Mouse (Mus musculus) brain, embryonic 14.5 days (tissue): ENCODE measurements at regions not wholly inside any gene's neighbourhood (a gene's known extent, or its start where the extent isn't known, plus 50 kb on each side); places are given as distances from the start of the nearest gene placed in this dataset.

Source experiments
- CTCF ChIP-seq: fragments of 200-500 bp; IDR thresholded peaks from 2 replicates; pipeline ENCODE4 v1.5.1; 2012; ENCODE audit warnings: inconsistent platforms, mild to moderate bottlenecking, moderate library complexity, borderline replicate concordance; ENCODE audit not compliant: insufficient read depth, insufficient read length; ENCODE audit errors: extremely low read depth
- POLR2A ChIP-seq: fragments of 200-500 bp; IDR thresholded peaks from 2 replicates; pipeline ENCODE4 v1.6.1; 2012; ENCODE audit warnings: mild to moderate bottlenecking, inconsistent platforms, borderline replicate concordance; ENCODE audit not compliant: poor library complexity, insufficient read depth, insufficient read length, severe bottlenecking; ENCODE audit errors: extremely low read depth

- TF ChIP-seq CTCF (peak; percentile 48; the same call in 1 of the 2 replicates), POLR2A (no peak)
These were observed 155.4 kb upstream of the Cadm2 start for GRCm38 (mm10) chr16:67776091-67776490.
